Mouse (Mus musculus) right cerebral cortex, postnatal 4 days (tissue): ENCODE results near the gene Selp.
A peak's percentile ranks its signal among the peaks of the same experiment; 100 is the strongest.

Source experiments
- DNase-seq: peaks from one replicate; pipeline ENCODE4 v3.0.0-alpha.2; 2022

Selp gene

DNA sequence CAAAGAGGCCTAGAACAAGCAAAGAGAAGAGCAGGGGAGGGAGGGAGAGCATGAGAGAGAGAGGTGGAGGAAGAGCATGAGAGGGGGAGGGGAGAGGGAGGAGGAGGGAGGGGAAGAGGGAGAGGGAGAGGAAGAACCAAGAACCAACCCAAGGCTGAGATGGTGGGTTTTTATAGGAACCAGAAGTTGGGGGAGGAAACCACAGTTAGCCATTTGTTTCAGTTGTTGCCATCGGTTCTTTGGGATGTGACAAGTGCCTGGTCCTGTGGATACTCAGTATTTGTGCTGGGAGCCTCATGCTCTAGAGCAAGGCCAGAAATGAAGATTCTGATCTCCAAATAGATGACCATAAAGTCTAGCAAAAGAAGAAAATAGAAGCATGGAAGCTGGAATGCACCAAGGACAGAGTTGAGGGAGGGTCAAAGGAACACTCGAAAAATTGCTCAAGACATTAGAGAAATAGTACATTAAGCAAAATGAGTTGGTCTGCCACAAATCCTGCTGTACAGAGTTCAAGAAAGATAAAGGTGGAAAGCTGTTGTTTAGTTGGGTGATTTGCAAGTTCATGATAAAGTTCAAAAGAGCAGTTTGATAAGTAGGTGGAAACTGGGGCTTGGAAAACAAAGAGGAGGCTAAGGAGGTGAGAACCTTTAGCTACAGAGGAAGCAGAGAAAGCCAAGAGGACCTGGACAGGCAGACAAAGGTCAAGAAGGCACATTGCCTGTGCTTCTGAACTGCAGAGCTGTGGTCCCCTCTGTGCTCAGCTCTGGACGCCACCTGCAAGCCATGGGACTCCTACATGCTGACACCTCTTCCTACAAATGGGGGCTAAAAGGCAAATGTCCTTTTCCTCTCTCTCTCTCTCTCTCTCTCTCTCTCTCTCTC is 5.1 kb downstream of the Selp start:
- DNase-seq = no peak

DNA sequence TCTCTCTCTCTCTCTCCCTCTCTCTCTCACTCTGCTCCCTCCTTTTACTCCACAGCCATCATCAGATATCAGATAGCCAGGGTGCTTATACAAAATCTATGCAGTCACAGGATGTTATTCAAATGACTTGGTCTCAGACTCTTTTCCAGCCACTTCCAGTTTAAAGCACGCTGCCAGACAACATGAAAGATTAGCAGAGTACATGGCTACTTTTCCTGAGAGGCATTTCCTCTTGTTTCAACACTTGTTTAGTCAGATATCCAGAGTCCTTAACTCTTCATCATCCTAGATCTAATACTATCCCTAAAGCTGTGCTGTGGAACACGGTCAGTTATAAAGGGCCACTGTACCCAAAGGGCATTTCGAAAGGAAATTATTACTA is 5.7 kb downstream of the Selp start:
- DNase-seq = no peak

DNA sequence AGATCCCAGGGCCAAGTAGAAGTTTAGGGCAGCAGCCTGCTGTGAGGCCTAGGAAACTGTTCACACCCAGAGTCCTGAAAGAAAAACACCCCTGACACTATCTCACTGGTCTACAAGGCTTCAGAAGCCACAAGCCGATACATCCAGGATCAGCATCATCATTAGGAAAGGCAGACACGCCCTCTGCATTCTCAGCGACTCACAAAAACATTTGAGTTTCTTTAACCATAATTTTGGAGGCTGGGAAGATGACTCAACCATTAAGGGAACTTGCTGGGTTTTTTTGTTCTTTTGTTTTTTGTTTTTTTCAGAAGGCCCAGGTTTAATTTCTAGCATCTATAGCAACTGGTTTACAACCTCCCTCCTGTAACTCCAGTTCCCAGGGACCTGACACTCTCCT is 8.8 kb downstream of the Selp start:
- DNase-seq = no peak

DNA sequence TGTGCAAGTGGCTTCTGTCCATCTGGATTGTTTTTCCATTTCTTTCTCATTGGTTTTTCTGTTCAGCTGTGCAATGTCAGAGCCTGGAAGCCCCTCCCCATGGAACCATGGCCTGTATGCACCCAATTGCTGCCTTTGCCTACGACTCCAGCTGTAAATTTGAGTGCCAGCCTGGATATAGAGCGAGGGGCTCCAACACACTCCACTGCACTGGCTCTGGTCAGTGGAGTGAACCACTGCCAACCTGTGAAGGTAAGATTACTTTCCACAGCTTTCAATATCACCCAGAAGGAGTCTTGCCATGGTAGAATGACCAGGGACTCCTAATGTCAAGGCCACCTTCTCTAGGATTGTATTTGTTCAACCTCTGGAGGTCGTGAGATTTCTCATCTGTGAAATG is 14.9 kb downstream of the Selp start:
- DNase-seq = no peak

DNA sequence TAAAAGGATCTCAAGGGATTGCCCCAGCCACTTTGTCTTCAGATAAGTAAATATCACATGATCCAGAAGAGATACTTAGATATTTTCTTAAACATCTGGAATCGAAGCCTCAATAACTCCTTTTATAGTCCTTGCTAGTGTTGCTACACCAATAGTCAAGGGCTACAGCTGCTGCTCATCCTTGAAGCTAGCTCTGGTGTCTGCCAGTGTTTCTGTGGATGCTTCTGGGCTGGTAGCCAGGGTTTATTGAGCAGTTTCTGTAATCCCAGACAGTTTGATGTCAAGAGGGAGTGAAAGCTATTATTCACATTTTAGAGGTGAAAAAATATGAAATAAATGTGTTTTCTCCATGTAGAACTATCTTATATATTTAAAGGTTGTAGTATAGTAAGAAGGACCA is 17.5 kb downstream of the Selp start:
- no peak for DNase-seq

DNA sequence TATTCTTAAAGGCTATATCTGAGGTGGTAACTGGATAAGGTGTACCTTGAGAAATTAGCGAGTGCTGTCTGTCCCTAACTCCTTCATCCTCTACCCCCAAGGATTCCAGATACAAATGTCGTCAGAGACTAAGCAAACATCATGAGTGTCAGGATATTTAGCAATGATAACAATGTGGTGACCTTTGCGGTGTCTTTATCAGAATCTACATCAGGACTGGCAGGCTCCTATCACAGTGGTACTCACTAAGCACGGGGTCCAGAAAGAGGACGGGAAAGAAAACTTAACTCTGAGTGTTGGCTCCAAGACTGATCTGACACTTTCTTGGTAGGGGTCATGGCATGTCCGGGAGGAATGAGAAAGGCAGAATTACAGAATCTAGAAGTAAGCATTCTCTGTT is 19.0 kb downstream of the Selp start:
- DNase-seq = no peak

DNA sequence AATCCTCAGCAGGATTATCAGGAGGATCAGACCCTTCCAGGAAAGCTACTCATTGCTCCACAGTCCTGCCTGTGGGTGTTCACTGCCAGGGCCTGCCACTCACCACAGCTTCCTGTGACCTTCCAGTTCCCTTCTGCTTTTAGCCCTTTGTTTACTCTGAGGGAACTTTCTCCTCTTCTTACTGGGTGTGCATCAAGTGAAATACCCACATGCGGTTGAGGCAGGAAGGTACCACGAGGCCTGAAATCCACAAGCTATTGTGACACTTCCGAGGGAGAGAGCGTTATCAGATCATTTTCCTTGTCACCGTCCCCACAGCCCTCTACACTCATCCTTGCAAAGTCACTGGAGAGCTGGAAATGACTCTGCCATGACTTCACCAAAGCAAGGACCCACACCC is 20.3 kb downstream of the Selp start:
- DNase-seq = no peak

DNA sequence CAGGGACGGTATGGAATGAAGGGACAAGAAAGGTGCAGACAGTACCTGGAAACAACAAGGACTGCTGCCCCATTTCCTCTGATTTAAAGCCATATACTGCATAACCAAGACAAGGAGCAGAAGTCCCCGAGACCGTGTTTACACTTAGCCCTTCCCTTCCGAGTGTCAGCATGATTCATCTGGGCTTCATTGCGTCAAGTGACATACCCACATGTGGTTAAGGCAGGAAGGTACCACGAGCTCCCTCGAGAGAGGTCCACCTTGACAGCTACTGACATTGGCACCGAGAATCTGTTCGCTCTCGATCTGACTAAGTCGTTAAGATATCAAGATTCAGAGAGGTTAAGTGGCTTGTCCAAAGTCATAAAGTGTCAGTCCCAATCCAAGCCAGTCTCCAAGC is 20.9 kb downstream of the Selp start:
- DNase-seq = no peak

DNA sequence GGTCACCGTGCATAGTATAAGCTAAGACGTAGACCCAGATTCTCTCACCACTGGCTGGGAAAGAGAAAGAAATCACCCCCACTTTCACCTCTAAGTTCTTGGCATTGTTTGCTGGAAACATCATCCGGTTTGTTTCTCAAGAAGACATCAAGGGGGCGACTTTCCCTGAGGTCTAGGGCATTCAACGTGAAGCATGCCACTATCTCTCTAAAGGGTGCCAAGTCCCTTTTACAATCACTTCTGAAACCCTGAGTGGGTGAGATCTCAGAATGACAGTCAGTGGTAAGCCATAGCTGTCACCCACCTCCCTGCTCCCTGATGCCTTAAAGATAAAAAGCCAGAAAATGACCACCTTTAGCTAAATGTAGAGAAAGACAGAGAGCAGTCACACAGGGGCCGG is 21.6 kb downstream of the Selp start:
- no peak for DNase-seq

DNA sequence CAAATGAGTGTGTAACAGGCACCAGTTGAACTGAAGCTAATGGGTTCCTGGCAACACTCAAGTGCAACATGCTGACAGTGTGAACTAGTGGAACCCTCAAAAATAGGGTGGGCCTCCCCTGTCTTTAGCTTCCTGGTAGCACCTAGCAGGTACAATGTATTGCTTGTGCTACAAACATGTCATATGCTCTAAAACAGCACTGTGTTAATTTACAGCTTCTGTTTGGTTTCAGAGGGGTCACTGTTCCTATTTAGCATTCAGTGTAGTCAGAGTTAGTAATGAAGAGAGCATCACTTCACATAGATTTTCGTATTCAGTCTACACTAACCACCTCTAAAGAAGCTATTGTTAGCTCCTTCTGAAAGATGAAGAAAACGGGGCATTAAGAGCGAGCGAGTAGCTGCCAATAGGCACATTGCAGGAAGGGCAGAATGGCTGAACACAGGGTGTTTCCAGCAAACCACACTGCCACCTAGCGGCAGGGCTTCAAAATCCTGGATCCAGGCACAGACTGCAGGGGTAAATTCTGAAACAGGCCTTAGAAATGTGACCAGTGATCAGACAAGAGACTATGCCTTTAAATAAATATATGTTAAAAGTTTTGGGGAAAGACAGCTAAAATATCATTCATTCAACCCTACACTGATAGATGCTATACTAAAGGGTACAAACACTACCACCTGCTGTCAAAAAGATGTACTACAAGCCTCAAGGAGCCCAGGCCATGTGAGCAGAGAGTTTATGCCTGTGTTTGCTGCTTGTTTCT is 23.5 kb downstream of the Selp start:
- peak; percentile 85 for DNase-seq

DNA sequence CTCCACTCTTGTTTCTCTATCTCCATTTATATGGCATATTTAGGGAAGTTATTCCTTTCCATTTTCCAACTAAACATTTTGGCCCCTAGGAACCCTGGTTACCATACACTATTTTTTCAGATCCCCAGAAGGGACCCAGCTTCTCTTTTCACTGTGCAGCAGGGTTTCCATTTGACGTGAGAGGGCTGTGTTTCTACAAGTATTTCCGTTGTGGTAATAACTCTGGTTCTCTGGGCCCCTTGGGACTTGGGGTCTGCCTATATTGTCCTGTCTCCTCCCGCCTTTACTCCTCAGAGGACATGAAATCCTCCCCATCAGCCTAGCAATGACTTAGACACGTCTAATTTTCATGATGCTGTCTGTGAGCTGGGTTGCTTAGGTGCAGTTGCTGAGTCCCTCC is 24.4 kb downstream of the Selp start:
- no peak for DNase-seq

DNA sequence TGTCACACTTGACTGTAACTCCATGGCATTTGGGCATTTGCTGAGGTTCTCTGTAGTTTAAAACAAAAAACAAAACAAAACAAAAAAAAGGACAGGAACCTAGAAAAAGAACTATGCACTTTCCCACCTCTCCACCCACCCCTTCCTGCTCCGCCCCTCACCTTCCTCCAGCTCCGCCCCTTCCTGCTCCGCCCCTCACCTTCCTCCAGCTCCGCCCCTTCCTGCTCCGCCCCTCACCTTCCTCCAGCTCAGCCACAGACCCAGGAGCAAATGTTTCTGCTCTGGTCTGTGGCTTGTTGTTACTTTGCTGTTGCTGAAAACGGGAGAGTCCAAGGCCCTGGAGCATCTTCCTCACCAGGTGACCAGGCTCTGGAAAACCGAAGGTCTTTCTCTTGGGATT is 34.0 kb downstream of the Selp start:
- no peak for DNase-seq

DNA sequence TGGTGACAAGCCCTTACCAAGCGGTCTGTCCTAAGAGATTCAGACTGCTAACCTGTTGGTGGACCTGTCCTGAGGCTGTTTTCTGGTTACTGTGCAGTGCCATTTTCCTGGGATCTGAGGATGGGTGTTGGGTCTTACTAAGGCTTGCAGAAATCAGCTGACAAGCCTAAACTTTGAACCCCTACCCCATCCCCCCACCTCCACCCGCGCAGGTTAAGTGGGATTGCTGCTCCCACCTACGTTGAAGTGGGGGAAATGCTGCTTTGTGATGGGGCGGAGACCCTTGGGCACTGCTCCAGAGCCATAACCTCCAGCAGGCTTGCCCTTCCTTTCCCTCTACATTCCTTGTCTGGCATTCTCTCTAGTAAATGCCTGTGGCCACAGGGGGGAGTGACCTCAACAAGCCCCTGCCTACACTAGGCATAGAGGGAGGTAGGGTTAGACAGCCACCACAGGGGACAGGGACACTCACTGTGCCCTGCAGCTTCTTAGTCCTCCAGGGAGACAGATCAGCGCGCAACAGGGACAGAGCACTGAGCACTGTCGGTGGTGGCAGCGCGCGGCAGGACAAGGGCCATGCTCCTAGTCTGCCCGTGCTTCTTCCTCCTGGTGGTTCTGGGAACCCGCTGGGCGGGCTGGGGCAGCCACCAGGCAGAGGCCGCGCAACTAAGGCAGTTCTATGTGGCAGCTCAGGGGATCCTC is 36.5 kb downstream of the Selp start, which contains the start of gene F5:
TSS of gene F5 (plus strand) at position 452 of the 702 bp plus-strand sequence.
- DNase-seq = no peak

DNA sequence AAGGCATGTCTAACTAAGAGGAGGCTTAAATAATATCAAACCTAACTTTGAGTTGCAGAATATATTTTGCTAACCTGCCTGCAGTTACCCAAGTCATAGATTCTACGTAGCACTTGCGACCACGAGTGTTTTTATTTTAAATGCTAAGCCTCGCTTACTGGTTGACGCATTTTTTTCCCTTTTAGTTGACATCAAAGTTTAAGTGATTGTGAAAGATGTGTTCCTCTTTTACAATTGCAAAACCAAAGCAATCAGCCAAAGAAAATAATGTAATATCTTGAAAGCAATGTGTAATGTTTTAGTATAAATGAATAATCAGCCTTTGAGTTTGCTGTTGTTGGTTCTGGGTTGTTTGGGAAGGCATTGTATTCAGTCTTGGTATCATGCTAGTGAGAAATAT is 37.8 kb downstream of the Selp start:
- DNase-seq = no peak

DNA sequence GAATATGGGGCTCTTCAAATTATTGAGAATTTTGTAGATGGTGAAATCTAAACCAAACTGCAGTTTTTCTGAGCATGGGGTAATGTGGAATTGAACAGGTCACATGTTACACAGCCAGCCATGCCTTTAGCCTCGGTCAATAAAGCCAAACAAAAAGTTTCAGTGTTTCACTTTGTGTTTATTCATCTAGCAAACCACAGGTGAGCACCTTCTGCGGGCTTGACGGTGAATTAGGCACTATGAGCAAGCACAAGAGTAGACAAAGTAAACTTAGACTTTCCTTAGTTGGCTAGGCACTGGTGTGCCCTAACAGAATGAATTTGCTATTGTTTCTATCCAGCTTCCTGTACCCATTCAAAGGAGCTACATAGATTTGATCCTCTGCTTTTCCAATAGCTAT is 39.9 kb downstream of the Selp start:
- DNase-seq = no peak

DNA sequence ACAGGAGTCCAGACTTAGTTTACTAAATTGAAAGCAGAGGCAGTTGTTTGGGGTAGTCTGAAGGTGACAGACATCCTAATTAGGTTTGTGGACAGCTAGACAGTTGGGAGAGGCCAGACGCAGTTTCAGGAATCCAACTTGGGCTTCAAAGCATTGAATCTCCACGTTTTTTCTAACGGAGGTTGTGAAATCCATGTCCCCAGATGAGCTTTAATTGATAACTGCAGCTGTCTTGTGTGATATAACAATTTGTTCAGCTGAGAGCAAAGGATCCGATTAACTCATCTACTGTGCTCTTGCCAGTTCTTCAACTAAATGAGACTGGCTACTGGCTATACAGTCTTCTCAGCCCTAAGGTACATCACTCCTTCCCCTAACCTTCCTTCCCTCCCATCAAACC is 43.5 kb downstream of the Selp start:
- DNase-seq = no peak

DNA sequence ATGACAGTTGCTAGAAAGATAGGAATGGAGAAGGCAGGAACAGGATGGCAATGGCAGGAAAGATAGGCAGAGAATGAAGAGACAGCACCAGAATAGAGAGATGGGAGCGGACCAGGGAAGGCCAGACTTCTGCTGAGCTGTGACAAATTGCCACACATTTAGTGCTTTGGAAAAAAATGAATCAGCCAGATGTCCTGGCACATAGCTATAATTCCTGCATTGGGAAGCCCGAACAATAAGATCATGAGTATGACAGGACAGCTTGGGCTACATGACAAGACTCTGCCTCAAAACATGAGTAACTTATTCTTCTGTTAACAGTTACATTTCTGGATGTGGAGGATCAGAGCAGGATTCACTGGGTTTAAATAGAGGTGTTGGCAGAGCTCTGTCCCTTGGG is 44.7 kb downstream of the Selp start:
- no peak for DNase-seq

DNA sequence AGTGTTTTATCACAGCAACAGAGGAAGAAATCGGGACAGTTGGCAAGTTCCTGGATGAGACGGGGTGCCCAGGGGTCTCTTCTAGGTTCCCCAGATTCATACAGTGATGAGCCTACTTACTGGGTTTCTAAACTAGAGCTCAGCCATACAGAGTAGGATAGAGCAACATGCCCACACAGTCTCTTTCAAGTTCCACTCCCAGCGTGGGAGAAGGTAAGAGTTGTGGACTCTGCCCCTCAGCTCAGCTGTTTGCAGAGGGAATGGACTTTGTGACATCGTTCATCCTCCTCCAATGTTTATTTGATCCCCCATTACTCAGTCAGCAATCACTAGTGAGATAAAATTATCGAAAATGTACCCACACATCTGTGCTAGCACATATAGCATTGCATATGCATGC is 47.7 kb downstream of the Selp start:
- no peak for DNase-seq

DNA sequence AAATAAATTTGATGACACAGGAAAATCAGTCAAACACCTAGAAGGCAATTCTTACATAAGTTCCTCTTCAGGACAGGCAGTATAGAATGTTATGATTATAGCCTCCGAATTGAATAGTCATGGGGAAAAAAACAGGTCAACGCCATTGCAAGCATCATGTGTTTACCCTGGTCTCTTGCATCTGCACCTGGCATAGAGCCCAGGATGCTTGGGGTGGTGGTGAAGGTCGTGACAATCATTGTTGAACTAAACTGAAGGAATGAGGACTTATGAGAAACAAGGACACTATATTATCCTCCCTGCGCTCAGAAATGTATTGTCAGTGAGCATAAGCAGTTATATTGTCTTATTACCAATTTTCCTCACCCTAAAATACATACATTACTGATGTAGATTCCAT is 53.8 kb downstream of the Selp start:
- no peak for DNase-seq

DNA sequence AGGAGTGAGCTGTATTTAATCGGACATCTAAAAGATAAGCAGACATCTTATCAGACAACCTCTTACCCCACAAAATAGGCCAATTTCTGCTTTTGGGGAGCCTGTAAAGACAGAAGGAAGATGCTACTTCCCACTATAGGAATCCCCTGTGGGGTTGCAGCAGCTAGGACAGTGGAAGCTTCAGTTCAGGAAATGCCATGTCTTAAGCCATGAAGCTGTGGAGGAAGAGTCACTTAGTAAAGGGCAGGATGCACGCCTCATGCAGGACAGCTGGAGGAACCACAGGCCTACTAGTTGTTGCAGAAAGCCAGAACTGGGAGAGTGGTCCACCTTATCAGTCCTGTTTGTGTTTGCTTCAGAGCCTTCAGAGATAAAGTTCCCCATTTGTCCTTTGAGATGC is 55.4 kb downstream of the Selp start:
- no peak for DNase-seq

DNA sequence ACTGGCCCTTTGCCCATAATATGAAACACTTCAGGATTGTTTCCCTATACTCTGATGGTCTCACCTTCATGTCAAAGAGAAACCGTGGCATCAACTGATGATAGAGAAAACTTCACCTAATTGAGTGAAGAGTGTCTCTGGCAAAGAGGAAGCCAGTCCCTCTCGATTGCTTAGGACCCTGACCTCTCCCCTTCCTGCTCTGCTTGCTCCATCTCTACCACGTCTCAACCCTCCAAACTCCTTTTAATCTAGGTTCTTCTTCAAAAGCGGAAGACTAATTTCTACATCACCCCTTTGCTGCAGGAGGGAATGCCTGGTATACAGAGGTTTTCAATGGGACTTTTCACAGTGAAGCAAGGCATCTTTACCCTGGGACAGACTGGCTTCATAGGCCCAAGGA is 58.1 kb downstream of the Selp start:
- no peak for DNase-seq

DNA sequence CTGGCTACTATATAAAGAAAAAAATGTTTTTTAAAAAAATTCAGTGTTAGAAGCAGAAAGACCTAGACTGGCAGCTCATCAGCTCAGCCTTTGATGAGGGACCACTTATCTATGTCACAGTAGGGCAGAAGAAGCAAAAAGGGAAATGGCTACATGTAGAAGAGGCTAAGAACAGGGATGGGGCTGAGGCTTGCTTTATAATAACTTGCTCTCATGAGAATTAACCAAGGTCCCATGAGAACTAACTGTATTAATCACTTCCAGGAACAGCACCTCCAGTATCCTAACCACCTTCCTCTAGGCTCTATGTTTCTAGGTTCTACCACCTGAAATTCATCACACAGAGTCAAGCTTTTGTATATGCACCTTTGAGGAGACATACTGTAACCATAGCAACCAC is 61.8 kb downstream of the Selp start:
- DNase-seq = no peak

DNA sequence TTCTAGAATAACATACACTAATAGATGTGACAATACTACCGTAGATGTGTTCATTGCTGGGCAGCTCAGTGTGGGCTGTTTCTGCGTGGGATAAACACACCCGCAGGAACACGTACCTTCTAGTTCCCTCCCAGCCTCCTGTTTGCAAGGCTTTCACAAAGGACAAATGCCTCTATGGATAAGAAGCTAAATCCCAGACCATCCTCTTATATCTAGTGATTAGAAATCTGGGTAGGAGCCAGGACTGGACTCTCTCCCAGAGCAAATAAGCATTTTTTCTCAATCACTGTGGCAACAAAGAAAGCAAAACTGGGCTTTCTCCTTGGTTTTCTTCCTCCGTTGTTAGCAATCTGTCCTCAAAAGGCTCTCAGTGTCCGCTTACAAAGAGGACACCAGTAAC is 63.4 kb downstream of the Selp start:
- no peak for DNase-seq
